Comparison of ENCODE assay signal across 14 mouse cellular contexts in genomic region chr12:99923131-99923606, GRCm38 (mm10). TPM values are rescaled to one million over a fixed set of nuclear protein-coding genes. Genes with fewer than 3 reads are reported as not detected.
DNase-seq lines count a peak whose midpoint lies in the region; ATAC-seq and TF ChIP-seq lines count a peak whose summit lies in the region.
"Had no signal": no experiment of that assay in that cellular context is flagged by ENCODE, and none has a peak within 500 bp of the region (broad histone marks: within the 10 kb centered on the region; RNA-seq: fewer than 3 reads in every experiment).

No protein-coding gene starts in this region.

- no peak for DNase-seq in left cerebral cortex, adult 2 months (ENCODE audit: extremely low spot score in 1 of 2, low spot score in 2 of 2)
- DNase-seq in left cerebral cortex, postnatal 36 days (ENCODE audit: low spot score in 2 of 2) = no peak
- DNase-seq in embryonic facial prominence, embryonic 10.5 days (ENCODE audit: low spot score) = peak; percentile 41
- DNase-seq in hindbrain, postnatal 0 days (ENCODE audit: low spot score) = peak; percentile 76
- DNase-seq in thymus, postnatal 0 days (ENCODE audit: low spot score) = no peak
- DNase-seq in lung, postnatal 14 days = no peak
- DNase-seq: adrenal gland, adult 8-10 months; kidney, postnatal 14 days had no signal

- no peak overlapping the region for H3K4me3 ChIP-seq in left cerebral cortex, adult 2 months
- no peak overlapping the region for H3K4me3 ChIP-seq in embryonic facial prominence, embryonic 10.5 days
- H3K4me3 ChIP-seq in hindbrain, postnatal 0 days (ENCODE audit: low read length) = no peak overlapping the region
- H3K4me3 ChIP-seq in neural tube, embryonic 15.5 days (replicated peaks) = no peak overlapping the region
- no peak overlapping the region for H3K4me3 ChIP-seq in heart, embryonic 12.5 days
- H3K4me3 ChIP-seq: embryonic facial prominence, embryonic 15.5 days; heart, embryonic 13.5 days had no signal

- WGBS in embryonic facial prominence, embryonic 10.5 days = 46% methylated on average over 5 of the region's 5 CpGs
- WGBS in hindbrain, postnatal 0 days = 20% methylated on average over 5 of the region's 5 CpGs
- 20% methylated on average over 5 of the region's 5 CpGs for WGBS in neural tube, embryonic 15.5 days
- WGBS in heart, embryonic 12.5 days = 35% methylated on average over 5 of the region's 5 CpGs

- intact Hi-C loops in left cerebral cortex, adult 2 months (cut with DNase I) = no loop called here
- intact Hi-C loops in left cerebral cortex, postnatal 36 days (cut with DNase I) = no loop called here

- peak; percentile 80 for ATAC-seq in hindbrain, postnatal 0 days
- ATAC-seq in neural tube, embryonic 15.5 days (ENCODE audit: low FRiP score) = peak; percentile 91
- ATAC-seq in heart, embryonic 12.5 days (ENCODE audit: insufficient number of reproducible peaks, low FRiP score) = no peak
- ATAC-seq: CD4-positive, CD25-positive, alpha-beta regulatory T cell, adult 4 months had no signal

- no peaks in the 10 kb centered on the region for H3K27me3 ChIP-seq in embryonic facial prominence, embryonic 10.5 days (replicated peaks; ENCODE audit: low read depth, poor library complexity, severe bottlenecking)
- H3K27me3 ChIP-seq in hindbrain, postnatal 0 days (ENCODE audit: insufficient read depth, low read length) = no peaks in the 10 kb centered on the region
- H3K27me3 ChIP-seq in neural tube, embryonic 15.5 days (replicated peaks) = no peaks in the 10 kb centered on the region
- H3K27me3 ChIP-seq in heart, embryonic 12.5 days (replicated peaks) = no peaks in the 10 kb centered on the region; the same call in 1 of the 2 replicates
- H3K27me3 ChIP-seq: embryonic facial prominence, embryonic 15.5 days had no signal

- H3K36me3 ChIP-seq in embryonic facial prominence, embryonic 10.5 days (replicated peaks) = peaks cover 78% of the 10 kb centered on the region
- H3K36me3 ChIP-seq in hindbrain, postnatal 0 days (ENCODE audit: insufficient read depth, low read length) = peaks cover 3% of the 10 kb centered on the region; the same call in 1 of the 2 replicates
- peaks cover 23% of the 10 kb centered on the region; the same call in 1 of the 2 replicates for H3K36me3 ChIP-seq in neural tube, embryonic 15.5 days
- H3K36me3 ChIP-seq in heart, embryonic 12.5 days = peaks cover 23% of the 10 kb centered on the region

- TF ChIP-seq CTCF in left cerebral cortex, adult 2 months (IDR thresholded peaks at IDR 0.05) = no peak
- TF ChIP-seq CTCF in hindbrain, postnatal 0 days (IDR thresholded peaks at IDR 0.05; ENCODE audit: low read depth) = no peak

- no peaks in the 10 kb centered on the region for H3K9me3 ChIP-seq in embryonic facial prominence, embryonic 10.5 days
- no peaks in the 10 kb centered on the region for H3K9me3 ChIP-seq in hindbrain, postnatal 0 days (ENCODE audit: low read length)
- H3K9me3 ChIP-seq in neural tube, embryonic 15.5 days (replicated peaks) = no peaks in the 10 kb centered on the region
- H3K9me3 ChIP-seq in heart, embryonic 12.5 days (replicated peaks) = no peaks in the 10 kb centered on the region
- H3K9me3 ChIP-seq: embryonic facial prominence, embryonic 15.5 days; heart, embryonic 13.5 days had no signal

- H3K9ac ChIP-seq in hindbrain, postnatal 0 days (replicated peaks; ENCODE audit: low read length) = no peak overlapping the region
- no peak overlapping the region for H3K9ac ChIP-seq in neural tube, embryonic 15.5 days (replicated peaks)
- H3K9ac ChIP-seq in heart, embryonic 12.5 days = no peak overlapping the region
- H3K9ac ChIP-seq: embryonic facial prominence, embryonic 15.5 days; heart, embryonic 13.5 days; liver, embryonic 14.5 days had no signal

- H3K4me2 ChIP-seq in hindbrain, postnatal 0 days (ENCODE audit: low read depth, low read length) = no peak overlapping the region
- no peak overlapping the region for H3K4me2 ChIP-seq in neural tube, embryonic 15.5 days
- H3K4me2 ChIP-seq in heart, embryonic 12.5 days = no peak overlapping the region
- H3K4me2 ChIP-seq: embryonic facial prominence, embryonic 15.5 days; heart, embryonic 13.5 days had no signal

- peak overlapping the region; percentile 16; the same call in 1 of the 2 replicates for H3K27ac ChIP-seq in left cerebral cortex, adult 2 months
- peak overlapping the region; percentile 26; the same call in 1 of the 2 replicates for H3K27ac ChIP-seq in embryonic facial prominence, embryonic 10.5 days (replicated peaks)
- H3K27ac ChIP-seq in hindbrain, postnatal 0 days = peak overlapping the region; percentile 62; the same call in 1 of the 2 replicates
- H3K27ac ChIP-seq in neural tube, embryonic 15.5 days (replicated peaks) = peak overlapping the region; percentile 68
- H3K27ac ChIP-seq in heart, embryonic 12.5 days (ENCODE audit: poor library complexity, severe bottlenecking) = no peak overlapping the region
- H3K27ac ChIP-seq: embryonic facial prominence, embryonic 15.5 days; heart, embryonic 13.5 days; liver, embryonic 14.5 days had no signal

- H3K4me1 ChIP-seq in embryonic facial prominence, embryonic 10.5 days = peaks cover 17% of the 10 kb centered on the region
- peaks cover 7% of the 10 kb centered on the region for H3K4me1 ChIP-seq in hindbrain, postnatal 0 days (ENCODE audit: insufficient read depth, low read length)
- peaks cover 11% of the 10 kb centered on the region for H3K4me1 ChIP-seq in neural tube, embryonic 15.5 days
- H3K4me1 ChIP-seq in heart, embryonic 12.5 days (replicated peaks) = peaks cover 13% of the 10 kb centered on the region
- H3K4me1 ChIP-seq: embryonic facial prominence, embryonic 15.5 days had no signal

RNA-seq across cellular contexts. Expression of gene Tdp1, which starts 38.9 kb away (rescaled TPM):
- total RNA-seq in left cerebral cortex, adult 2 months (2021) = 10 to 100 TPM; 24.6 to 26.4 TPM
- total RNA-seq in left cerebral cortex, postnatal 36 days (2021) = 10 to 100 TPM; 19.5 to 29.9 TPM
- 81.1 and 84.4 TPM in 2 replicates for polyA plus RNA-seq in embryonic facial prominence, embryonic 10.5 days (2016; fragmentation: Nextera tagmentation; extraction: Ambion mirVana)
- 14.2 and 14.6 TPM in 2 replicates for total RNA-seq in hindbrain, postnatal 0 days (2014; rRNA removed)
- 35.1 and 36.2 TPM in 2 replicates for polyA plus RNA-seq in hindbrain, postnatal 0 days (2015; fragmentation: Nextera tagmentation; extraction: Ambion mirVana)
- 43.7 and 45.0 TPM in 2 replicates for polyA plus RNA-seq in neural tube, embryonic 15.5 days (2015; fragmentation: Nextera tagmentation; extraction: Ambion mirVana)
- polyA plus RNA-seq in thymus, postnatal 0 days (2015; fragmentation: Nextera tagmentation; extraction: Ambion mirVana) = 49.9 and 55.7 TPM in 2 replicates
- polyA plus RNA-seq in heart, embryonic 12.5 days (2016; fragmentation: Nextera tagmentation; extraction: Ambion mirVana) = 29.9 and 32.6 TPM in 2 replicates

RNA-seq across cellular contexts. Expression of gene Efcab11, which starts 38.9 kb away (rescaled TPM):
- under 1 TPM; 0.26 to 0.34 TPM for total RNA-seq in left cerebral cortex, adult 2 months (2021)
- total RNA-seq in left cerebral cortex, postnatal 36 days (2021) = under 1 TPM; 0.32 to 0.41 TPM
- 20.8 and 21.6 TPM in 2 replicates for polyA plus RNA-seq in embryonic facial prominence, embryonic 10.5 days (2016; fragmentation: Nextera tagmentation; extraction: Ambion mirVana)
- 4.7 and 4.8 TPM in 2 replicates for total RNA-seq in hindbrain, postnatal 0 days (2014; rRNA removed)
- polyA plus RNA-seq in hindbrain, postnatal 0 days (2015; fragmentation: Nextera tagmentation; extraction: Ambion mirVana) = 4.3 and 5.5 TPM in 2 replicates
- 2.5 and 4.1 TPM in 2 replicates for polyA plus RNA-seq in neural tube, embryonic 15.5 days (2015; fragmentation: Nextera tagmentation; extraction: Ambion mirVana)
- polyA plus RNA-seq in thymus, postnatal 0 days (2015; fragmentation: Nextera tagmentation; extraction: Ambion mirVana) = 9.6 and 10.0 TPM in 2 replicates
- 10.0 and 11.8 TPM in 2 replicates for polyA plus RNA-seq in heart, embryonic 12.5 days (2016; fragmentation: Nextera tagmentation; extraction: Ambion mirVana)

RNA-seq across cellular contexts. Expression of gene Kcnk13, which starts 41.1 kb away (rescaled TPM):
- total RNA-seq in left cerebral cortex, adult 2 months (2021) = 10 to 100 TPM in 1 of 2 experiments, 1 to 10 TPM in 1; 6.8 to 10.4 TPM
- total RNA-seq in left cerebral cortex, postnatal 36 days (2021) = 1 to 10 TPM; 7.5 to 8.2 TPM
- polyA plus RNA-seq in embryonic facial prominence, embryonic 10.5 days (2016; fragmentation: Nextera tagmentation; extraction: Ambion mirVana) = 0.09 and 0.16 TPM in 2 replicates
- total RNA-seq in hindbrain, postnatal 0 days (2014; rRNA removed) = 1.8 and 3.7 TPM in 2 replicates
- polyA plus RNA-seq in hindbrain, postnatal 0 days (2015; fragmentation: Nextera tagmentation; extraction: Ambion mirVana) = 1.9 and 2.4 TPM in 2 replicates
- 0.83 and 1.1 TPM in 2 replicates for polyA plus RNA-seq in neural tube, embryonic 15.5 days (2015; fragmentation: Nextera tagmentation; extraction: Ambion mirVana)
- 0.35 and 0.62 TPM in 2 replicates for polyA plus RNA-seq in thymus, postnatal 0 days (2015; fragmentation: Nextera tagmentation; extraction: Ambion mirVana)
- 0.12 and 0.27 TPM in 2 replicates for polyA plus RNA-seq in heart, embryonic 12.5 days (2016; fragmentation: Nextera tagmentation; extraction: Ambion mirVana)
- polyA plus RNA-seq: CD4-positive, CD25-positive, alpha-beta regulatory T cell, adult 4 months had no signal

Comparison
In these comparisons a context has a peak if more than half of its experiments do, and no peak if none do; other contexts are left out.
1. DNase-seq: peak in embryonic facial prominence, embryonic 10.5 days (single experiment) and hindbrain, postnatal 0 days (single experiment); none in left cerebral cortex, adult 2 months (0 of 2), left cerebral cortex, postnatal 36 days (0 of 2), thymus, postnatal 0 days (single experiment) and lung, postnatal 14 days (single experiment).